Mouse (Mus musculus) heart, postnatal 0 days (tissue): Measurements from ENCODE around the gene Helz. TPM values are rescaled to one million over a fixed set of nuclear protein-coding genes. Genes with fewer than 3 reads are reported as not detected.

ENCODE experiments used
- ATAC-seq: fragments of 200-750 bp; cut with Nextera tagmentation; 2 replicates; pipeline ENCODE4 v1.8.0; 2017; ENCODE audit warnings: low read depth, moderate number of reproducible peaks, moderate library complexity; ENCODE audit not compliant: insufficient read depth
- DNase-seq: peaks from one replicate; pipeline ENCODE4 v3.0.0-alpha.2; 2016; ENCODE audit warnings: low spot score
- H3K27ac ChIP-seq: fragments of 300-500 bp; sonication (generic); 2 replicates; pipeline ENCODE4 v1.5.1; 2014; ENCODE audit warnings: low read depth, mild to moderate bottlenecking
- H3K27me3 ChIP-seq: fragments of 300-500 bp; sonication (generic); 2 replicates; pipeline ENCODE4 v1.6.1; 2014; ENCODE audit warnings: low read length, mixed read lengths; ENCODE audit not compliant: control insufficient read depth, insufficient read depth
- H3K36me3 ChIP-seq: fragments of 300-500 bp; sonication (generic); replicated peaks from 2 replicates; pipeline ENCODE4 v1.6.1; 2014; ENCODE audit warnings: low read length, mixed read lengths; ENCODE audit not compliant: control insufficient read depth, insufficient read depth
- H3K4me1 ChIP-seq: fragments of 300-500 bp; sonication (generic); 2 replicates; pipeline ENCODE4 v1.6.1; 2014; ENCODE audit warnings: antibody characterized with exemption; ENCODE audit not compliant: control insufficient read depth, insufficient read depth
- H3K4me2 ChIP-seq: fragments of 300-500 bp; sonication (generic); 2 replicates; pipeline ENCODE4 v1.6.1; 2014; ENCODE audit warnings: low read depth, mild to moderate bottlenecking, low read length, moderate library complexity
- H3K4me3 ChIP-seq: fragments of 300-500 bp; sonication (generic); 2 replicates; pipeline ENCODE4 v1.5.1; 2014; ENCODE audit warnings: low read depth, low read length
- H3K9ac ChIP-seq: fragments of 300-500 bp; sonication (generic); replicated peaks from 2 replicates; pipeline ENCODE4 v1.6.1; 2014; ENCODE audit warnings: low read depth, low read length, mixed read lengths
- H3K9me3 ChIP-seq: fragments of 300-500 bp; sonication (generic); replicated peaks from 2 replicates; pipeline ENCODE4 v1.6.1; 2016; ENCODE audit warnings: low read length; ENCODE audit not compliant: control insufficient read depth
- CTCF ChIP-seq: IDR thresholded peaks from 2 replicates; pipeline ENCODE4 v1.5.1; 2016; ENCODE audit warnings: antibody characterized with exemption, control low read depth, low read depth
- EP300 ChIP-seq: IDR thresholded peaks from 2 replicates; pipeline ENCODE4 v1.6.1; 2016; ENCODE audit warnings: antibody characterized with exemption, low read depth
- WGBS: fragments of 180-500 bp; shearing (Covaris S2); extraction: QIAGEN DNeasy Blood & Tissue Kit; methylation state at CpG from one replicate; pipeline ENCODE4 v1.1.7; 2014; 5-methylcytosine and 5-hydroxymethylcytosine counted together
- polyA plus RNA-seq: library from polyadenylated mRNA; unstranded; fragments of >200 nt; fragmentation: Nextera tagmentation; extraction: Ambion mirVana; gene quantifications from 2 replicates; pipeline ENCODE4 v1.2.1, GENCODE M21; 2015
- total RNA-seq: library from RNA; depleted of rRNA; stranded (reverse); fragments of >200 nt; gene quantifications from 2 replicates; pipeline ENCODE4 v1.2.3, GENCODE M21; 2014; ENCODE audit warnings: low replicate concordance

Helz gene
- total and polyA plus RNA-seq, 2 experiments from 2014 or later = 7.3 to 10.8 TPM

GRCm38 (mm10) chr11:107676207-107676940 lies 128.6 kb downstream of the Helz start:
- Histone ChIP-seq H3K27ac (no peak overlapping the region), H3K4me3 (no peak overlapping the region), H3K4me1 (no peaks in the 10 kb centered on the region), H3K9me3 (no peaks in the 10 kb centered on the region), H3K4me2 (no peak overlapping the region), H3K9ac (no peak overlapping the region), H3K27me3 (no peaks in the 10 kb centered on the region), H3K36me3 (peaks cover 46% of the 10 kb centered on the region)
- ATAC-seq (no peak), DNase-seq (no peak)
- TF ChIP-seq CTCF = no peak
- WGBS = 70% methylated on average over 17 of the region's 17 CpGs

- Histone ChIP-seq H3K27me3 (no peaks in the 10 kb centered on the region), H3K4me2 (no peak overlapping the region), H3K36me3 (peaks cover 38% of the 10 kb centered on the region), H3K4me1 (no peaks in the 10 kb centered on the region), H3K27ac (no peak overlapping the region), H3K4me3 (no peak overlapping the region), H3K9me3 (no peaks in the 10 kb centered on the region), H3K9ac (no peak overlapping the region)
- DNase-seq (no peak), ATAC-seq (no peak)
- TF ChIP-seq CTCF (no peak), EP300 (no peak)
- WGBS = 83% methylated on average over 9 of the region's 9 CpGs
These were observed 135.1 kb downstream of the Helz start for GRCm38 (mm10) chr11:107682694-107683355.

GRCm38 (mm10) chr11:107683544-107684465 lies 136.1 kb downstream of the Helz start:
- no peak for ATAC-seq
- Histone ChIP-seq H3K9ac (no peak overlapping the region), H3K4me1 (no peaks in the 10 kb centered on the region), H3K9me3 (no peaks in the 10 kb centered on the region), H3K4me2 (no peak overlapping the region), H3K36me3 (peaks cover 43% of the 10 kb centered on the region), H3K27ac (no peak overlapping the region), H3K27me3 (no peaks in the 10 kb centered on the region), H3K4me3 (no peak overlapping the region)
- TF ChIP-seq CTCF (no peak), EP300 (no peak)
- WGBS = 75% methylated on average over 19 of the region's 19 CpGs
- DNase-seq = no peak

- H3K4me2 ChIP-seq = no peak overlapping the region
- no peak overlapping the region for H3K4me3 ChIP-seq
- ATAC-seq = no peak
- no peak overlapping the region for H3K27ac ChIP-seq
- TF ChIP-seq EP300 (no peak), CTCF (no peak)
- no peaks in the 10 kb centered on the region for H3K27me3 ChIP-seq
- peaks cover 41% of the 10 kb centered on the region for H3K36me3 ChIP-seq
- no peak for DNase-seq
- 87% methylated on average over 20 of the region's 20 CpGs for WGBS
- H3K9ac ChIP-seq = no peak overlapping the region
- H3K9me3 ChIP-seq = no peaks in the 10 kb centered on the region
- no peaks in the 10 kb centered on the region for H3K4me1 ChIP-seq
These were observed 138.6 kb downstream of the Helz start for GRCm38 (mm10) chr11:107686290-107686689.

GRCm38 (mm10) chr11:107688480-107688879 lies 140.8 kb downstream of the Helz start:
- DNase-seq (no peak), ATAC-seq (no peak)
- no peak for TF ChIP-seq EP300
- no peaks in the 10 kb centered on the region for H3K27me3 ChIP-seq
- H3K4me3 ChIP-seq = no peak overlapping the region
- H3K27ac ChIP-seq = no peak overlapping the region
- WGBS = 93% methylated on average over 10 of the region's 10 CpGs
- H3K4me1 ChIP-seq = no peaks in the 10 kb centered on the region
- H3K36me3 ChIP-seq = peaks cover 37% of the 10 kb centered on the region
- H3K9me3 ChIP-seq = no peaks in the 10 kb centered on the region
- H3K9ac ChIP-seq = no peak overlapping the region
- H3K4me2 ChIP-seq = no peak overlapping the region
